Mouse (Mus musculus): ENCODE results near the gene Gm15085. TPM values are rescaled to one million over a fixed set of nuclear protein-coding genes. Genes with fewer than 3 reads are reported as not detected.
"Not testable (repeated sequence)": the region's sequence is repeated elsewhere in the genome, so short reads cannot be mapped to it uniquely, and the experiment has no call there.

Gm15085 gene
- polyA plus RNA-seq (2014; fragmentation: Nextera tagmentation; extraction: Ambion mirVana): not detected in 2 replicates

DNA sequence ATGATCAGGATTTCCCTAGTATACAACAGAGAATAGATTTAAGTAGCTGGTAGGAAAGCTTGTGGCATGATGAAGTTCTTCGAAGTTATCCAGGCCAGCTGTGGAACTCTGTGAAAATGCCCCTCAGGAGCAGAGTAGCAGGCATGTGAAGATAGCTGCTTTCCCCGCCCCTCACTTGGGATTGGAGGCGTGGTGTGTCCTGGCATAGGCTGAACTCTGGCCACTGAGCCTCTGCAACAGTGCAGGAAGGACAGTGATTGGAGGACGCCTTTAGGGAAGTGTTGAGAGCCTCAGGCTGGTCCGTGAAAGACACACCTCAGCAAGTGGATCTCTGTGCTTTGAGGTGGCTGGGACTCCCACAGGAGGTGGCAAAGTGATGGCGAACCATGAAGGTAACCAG lies at the start of gene Gm15085:
Gene Gm15085, plus strand, starts transcription at position 301 of the 400 bp plus-strand sequence.
- not testable (repeated sequence) for H3K4me1 ChIP-seq (ENCODE audit: control insufficient read depth, insufficient read depth, low read length); H3K36me3 ChIP-seq (ENCODE audit: control insufficient read depth, insufficient read depth, low read length); H3K4me2 ChIP-seq; H3K4me3 ChIP-seq (ENCODE audit: low read depth, low read length); H3K27me3 ChIP-seq (ENCODE audit: control insufficient read depth, insufficient read depth, low read length); H3K27ac ChIP-seq (ENCODE audit: low read depth, low read length); H3K9me3 ChIP-seq (replicated peaks; ENCODE audit: control insufficient read depth, low read length); ATAC-seq (replicated peaks; ENCODE audit: insufficient number of reproducible peaks, low FRiP score, low TSS enrichment); H3K9ac ChIP-seq (ENCODE audit: low read depth, low read length)
- no CpG with 5 or more reads among the region's 6 CpGs for WGBS (ENCODE audit: insufficient replicate concordance)

Other genes starting within 250 kb of the Gm15085 start
- gene Gm15093, start 175.2 kb upstream of the Gm15085 start, polyA plus RNA-seq (2014; fragmentation: Nextera tagmentation; extraction: Ambion mirVana): not detected in 2 replicates
- gene Gm10439, start 147.0 kb downstream of the Gm15085 start, polyA plus RNA-seq (2014; fragmentation: Nextera tagmentation; extraction: Ambion mirVana): not detected in 2 replicates